Mouse (Mus musculus) lung, postnatal 36 days (tissue): ENCODE measurements at regions not wholly inside any gene's neighbourhood (a gene's known extent, or its start where the extent isn't known, plus 50 kb on each side); places are given as distances from the start of the nearest gene placed in this dataset.

Source experiments
- DNase-seq: peaks from one replicate; pipeline ENCODE4 v3.0.0; 2022; ENCODE audit warnings: mixed read lengths

DNA sequence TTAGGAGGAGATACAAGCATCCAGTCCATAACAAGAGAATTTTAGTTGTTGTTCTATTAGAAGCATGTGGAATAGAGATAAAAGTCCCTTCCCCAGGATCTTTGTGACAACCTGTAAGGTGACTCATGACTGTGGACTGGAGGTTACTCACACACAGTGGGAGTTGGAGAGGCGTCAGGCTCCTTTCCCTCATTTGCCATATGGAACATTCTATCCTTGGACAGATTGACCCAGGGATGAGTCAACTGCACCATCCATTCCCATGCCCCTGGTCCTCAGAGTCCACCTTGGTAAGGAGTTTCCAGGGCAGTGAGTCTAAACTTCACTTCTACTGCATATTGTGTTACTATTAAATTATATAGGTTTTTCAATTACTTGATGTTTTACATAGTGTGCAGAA lies 444.9 kb upstream of the Mon1b start:
- DNase-seq, result no peak

DNA sequence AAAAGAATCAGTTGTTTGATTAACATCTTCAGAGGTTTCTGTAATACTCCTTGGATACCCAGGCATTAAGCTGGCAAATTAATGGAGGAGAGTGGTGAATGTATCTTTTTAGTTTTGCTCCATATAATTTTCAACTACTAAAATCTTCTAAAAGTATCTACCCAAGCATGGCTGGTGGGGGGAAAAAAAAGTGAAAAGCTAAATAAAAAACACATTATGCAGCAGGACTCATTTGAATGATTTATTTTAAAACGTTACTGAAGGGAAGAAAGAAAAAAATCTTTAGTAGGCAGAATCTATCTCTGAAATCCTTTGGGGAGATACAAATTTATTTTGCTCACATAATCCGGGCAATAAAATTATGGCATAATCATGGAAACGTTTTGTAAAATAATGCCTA lies 443.9 kb upstream of the Mon1b start:
- DNase-seq, result no peak
